Mouse (Mus musculus): Measurements from ENCODE around the gene Ergic1.

The Ergic1 gene

GRCm38 (mm10) chr17:26600913-26601447 is 39.7 kb downstream of the Ergic1 start:
- no peak for DNase-seq (ENCODE audit: low read depth, low spot score)

- DNase-seq (ENCODE audit: low read depth, low spot score): no peak
Measured at GRCm38 (mm10) chr17:26601514-26601913, 40.2 kb downstream of the Ergic1 start.

- DNase-seq (ENCODE audit: low read depth, low spot score): no peak
Measured at GRCm38 (mm10) chr17:26601926-26602325, 40.6 kb downstream of the Ergic1 start.

- DNase-seq (ENCODE audit: low read depth, low spot score): peak; percentile 77
Measured at GRCm38 (mm10) chr17:26602371-26602885, 41.1 kb downstream of the Ergic1 start.

- no peak for DNase-seq (ENCODE audit: low read depth, low spot score)
Measured at GRCm38 (mm10) chr17:26603311-26603710, 42.0 kb downstream of the Ergic1 start.

GRCm38 (mm10) chr17:26605636-26606035 is 44.3 kb downstream of the Ergic1 start:
- peak; percentile 60 for DNase-seq (ENCODE audit: low read depth, low spot score)

- no peak for DNase-seq (ENCODE audit: low read depth, low spot score)
Measured at GRCm38 (mm10) chr17:26606516-26606915, 45.2 kb downstream of the Ergic1 start.

GRCm38 (mm10) chr17:26608348-26608747 is 47.1 kb downstream of the Ergic1 start:
- no peak for DNase-seq (ENCODE audit: low read depth, low spot score)

- DNase-seq (ENCODE audit: low read depth, low spot score): peak; percentile 70
Measured at GRCm38 (mm10) chr17:26608877-26609276, 47.6 kb downstream of the Ergic1 start.

- peak; percentile 90 for DNase-seq (ENCODE audit: low read depth, low spot score)
Measured at GRCm38 (mm10) chr17:26609820-26610219, 48.5 kb downstream of the Ergic1 start.

- DNase-seq (ENCODE audit: low read depth, low spot score): peak; percentile 48
Measured at GRCm38 (mm10) chr17:26611328-26611727, 50.0 kb downstream of the Ergic1 start.

GRCm38 (mm10) chr17:26611918-26612317 is 50.6 kb downstream of the Ergic1 start:
- DNase-seq (ENCODE audit: low read depth, low spot score): no peak

GRCm38 (mm10) chr17:26614286-26614685 is 53.0 kb downstream of the Ergic1 start:
- peak; percentile 60 for DNase-seq (ENCODE audit: low read depth, low spot score)

GRCm38 (mm10) chr17:26614708-26615486 is 53.6 kb downstream of the Ergic1 start:
- DNase-seq (ENCODE audit: low read depth, low spot score): no peak

- DNase-seq (ENCODE audit: low read depth, low spot score): no peak
Measured at GRCm38 (mm10) chr17:26616696-26617095, 55.4 kb downstream of the Ergic1 start.

GRCm38 (mm10) chr17:26618498-26618897 is 57.2 kb downstream of the Ergic1 start:
- DNase-seq (ENCODE audit: low read depth, low spot score): no peak

GRCm38 (mm10) chr17:26619577-26619976 is 58.3 kb downstream of the Ergic1 start:
- peak; percentile 75 for DNase-seq (ENCODE audit: low read depth, low spot score)

- DNase-seq (ENCODE audit: low read depth, low spot score): peak; percentile 37
Measured at GRCm38 (mm10) chr17:26620292-26620691, 59.0 kb downstream of the Ergic1 start.

GRCm38 (mm10) chr17:26620786-26621766 is 59.8 kb downstream of the Ergic1 start:
- peak; percentile 96 for DNase-seq (ENCODE audit: low read depth, low spot score)

GRCm38 (mm10) chr17:26621912-26622311 is 60.6 kb downstream of the Ergic1 start:
- DNase-seq (ENCODE audit: low read depth, low spot score): no peak

GRCm38 (mm10) chr17:26623991-26624390 is 62.7 kb downstream of the Ergic1 start:
- DNase-seq (ENCODE audit: low read depth, low spot score): no peak

- no peak for DNase-seq (ENCODE audit: low read depth, low spot score)
Measured at GRCm38 (mm10) chr17:26624999-26625398, 63.7 kb downstream of the Ergic1 start.
